Mouse (Mus musculus) thymus, postnatal 36 days (tissue): Measurements from ENCODE around the gene 2010111I01Rik.
"Not testable (repeated sequence)": the region's sequence is repeated elsewhere in the genome, so short reads cannot be mapped to it uniquely, and the experiment has no call there.

Source experiments
- DNase-seq, 2 experiments: peaks; one replicate each; pipeline ENCODE4 v3.0.0; 2022; ENCODE audit warnings: mixed read lengths in 2 of 2

2010111I01Rik gene

DNA sequence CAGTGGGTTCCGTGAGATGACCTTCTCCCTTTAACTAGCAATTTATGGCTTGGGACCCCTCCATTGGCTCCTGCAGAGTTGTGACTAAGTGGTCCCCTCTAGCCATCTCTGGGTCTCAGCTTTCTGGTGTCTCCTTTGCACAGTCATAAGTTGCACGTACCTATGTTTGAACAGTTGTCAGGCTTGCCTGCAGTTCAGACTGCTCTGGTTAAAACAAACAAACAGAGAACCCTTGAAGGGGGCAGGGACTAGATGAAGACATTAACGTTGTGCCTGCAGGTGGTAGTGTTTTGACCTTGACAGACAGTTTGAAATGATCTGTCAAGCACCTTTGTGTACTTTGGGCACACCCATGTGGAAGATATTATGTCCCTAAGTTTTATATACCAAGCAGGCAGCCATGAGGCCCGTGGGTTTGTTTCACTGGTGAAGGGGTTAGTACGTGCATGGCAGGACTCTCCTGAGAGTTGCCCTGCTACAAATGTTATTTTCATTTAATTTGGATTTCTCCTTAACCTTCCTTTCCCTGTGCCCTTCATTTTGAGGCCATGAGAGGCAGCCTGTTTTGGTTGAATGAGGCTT lies 118.0 kb downstream of the 2010111I01Rik start:
- no peak for DNase-seq

DNA sequence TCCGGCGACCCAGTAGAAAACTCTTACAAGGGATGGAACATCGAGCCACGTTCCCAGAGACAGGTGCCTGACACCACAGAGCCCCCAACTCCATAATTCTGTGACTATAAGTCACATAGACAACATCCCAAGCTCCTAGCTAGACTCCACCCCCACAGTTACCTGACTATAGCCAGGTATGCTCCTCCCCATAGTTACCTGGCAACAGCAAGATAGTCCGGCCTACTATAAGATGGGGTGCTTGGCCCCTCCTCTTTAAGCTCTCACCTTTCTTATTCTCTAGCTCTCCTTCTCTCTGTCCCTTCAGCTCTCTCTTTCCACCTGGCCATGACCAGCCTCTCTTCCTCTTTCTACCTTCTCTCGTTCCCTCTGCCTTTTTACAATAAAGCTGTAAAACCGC lies 118.4 kb downstream of the 2010111I01Rik start:
- DNase-seq, result not testable (repeated sequence)

GRCm38 (mm10) chr13:63083663-63084062 lies 119.0 kb downstream of the 2010111I01Rik start:
- DNase-seq, result no peak

DNA sequence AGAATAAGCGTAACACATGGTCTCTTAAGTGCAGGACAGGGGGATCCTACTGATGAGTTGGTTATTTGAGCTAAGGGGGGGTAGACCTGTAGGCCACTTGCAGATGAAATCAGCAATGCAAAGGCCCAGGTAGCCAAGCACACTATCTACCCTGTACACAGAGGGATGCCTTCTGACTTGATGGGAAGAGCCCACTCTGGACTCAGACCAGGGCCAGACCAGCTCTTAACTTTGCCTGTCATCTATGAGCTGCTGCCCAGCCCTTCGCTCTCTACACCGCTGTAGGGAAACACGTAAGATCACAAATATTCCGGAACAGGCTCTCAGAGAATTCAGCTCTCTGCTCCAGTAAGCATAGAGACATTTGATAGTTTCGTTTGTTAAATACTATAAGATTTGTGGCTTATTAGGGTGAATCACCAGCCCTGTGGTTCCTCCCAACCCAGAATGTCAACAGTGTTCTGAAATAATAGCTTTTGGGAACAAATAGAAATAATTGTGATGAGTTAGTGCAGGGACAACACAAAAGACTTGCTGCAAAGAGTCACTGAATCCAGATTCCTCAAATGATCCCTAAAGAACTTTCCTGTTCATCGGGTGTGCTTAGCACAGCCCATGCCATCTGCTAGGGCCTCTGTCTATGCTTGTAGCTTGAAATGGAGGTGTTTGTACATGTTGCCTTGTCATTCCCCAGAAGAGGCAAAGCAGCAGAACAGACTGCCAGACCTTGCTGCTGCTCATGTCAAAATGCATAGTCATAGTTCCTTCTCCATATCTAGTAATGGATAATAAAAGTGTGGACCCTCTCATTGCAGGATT lies 123.4 kb downstream of the 2010111I01Rik start:
- no peak for DNase-seq

DNA sequence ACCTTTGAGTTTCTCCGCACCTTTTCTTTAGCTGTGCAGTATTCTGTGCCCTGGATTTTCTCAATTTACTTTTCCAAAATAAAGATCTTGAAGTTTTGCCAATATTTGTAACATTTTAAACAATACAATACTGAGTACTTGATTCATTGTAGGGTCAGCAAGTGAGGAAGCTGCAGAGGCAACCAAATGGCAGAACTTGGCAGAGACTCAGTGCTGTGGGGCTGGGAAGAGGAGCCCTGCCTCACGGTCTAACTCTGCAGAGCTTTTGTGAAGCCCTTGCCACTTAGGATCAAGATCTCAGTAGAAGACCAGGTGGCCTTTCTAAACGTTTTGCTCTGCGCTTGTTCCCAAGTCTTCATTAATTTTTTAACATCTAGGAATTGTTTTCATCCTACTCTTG lies 124.8 kb downstream of the 2010111I01Rik start:
- no peak for DNase-seq

DNA sequence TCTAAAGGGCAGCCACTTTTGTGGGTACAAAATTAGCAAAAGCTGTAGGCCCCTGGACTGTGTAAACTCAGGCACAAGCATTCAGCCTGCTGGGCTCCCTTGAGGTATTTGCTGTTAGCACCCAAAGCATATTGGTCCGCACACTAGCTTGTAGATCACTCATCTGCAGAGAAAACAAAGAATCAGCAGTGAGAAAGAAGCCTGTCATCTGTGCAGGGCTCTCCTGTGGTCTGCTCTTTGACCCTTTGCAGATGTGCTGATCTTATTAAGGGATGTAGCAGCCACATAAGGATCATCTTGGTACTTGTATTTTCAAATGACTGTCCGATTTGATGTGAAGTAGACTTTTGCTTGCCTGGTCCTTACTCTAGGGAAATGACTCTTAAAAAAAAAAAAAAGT lies 126.6 kb downstream of the 2010111I01Rik start:
- no peak for DNase-seq

DNA sequence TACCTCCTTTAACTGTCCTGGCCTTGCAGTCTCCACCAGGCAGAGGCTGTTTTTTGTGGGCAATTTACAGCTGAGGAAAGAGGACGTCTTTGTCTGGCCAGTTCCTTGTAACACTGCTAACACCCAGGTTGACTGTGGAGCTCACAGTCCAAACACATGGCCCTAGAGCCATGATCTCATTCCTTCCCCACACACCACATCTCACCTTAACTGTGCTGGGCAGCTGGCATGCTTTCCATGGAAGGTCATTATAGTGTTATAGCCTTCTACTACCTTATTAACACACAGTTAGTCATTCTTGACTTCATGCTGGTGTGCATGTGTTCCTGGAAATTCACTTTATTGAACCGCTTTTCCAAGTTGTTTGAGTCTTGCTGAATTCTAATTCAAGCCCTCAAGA lies 127.6 kb downstream of the 2010111I01Rik start:
- no peak for DNase-seq

DNA sequence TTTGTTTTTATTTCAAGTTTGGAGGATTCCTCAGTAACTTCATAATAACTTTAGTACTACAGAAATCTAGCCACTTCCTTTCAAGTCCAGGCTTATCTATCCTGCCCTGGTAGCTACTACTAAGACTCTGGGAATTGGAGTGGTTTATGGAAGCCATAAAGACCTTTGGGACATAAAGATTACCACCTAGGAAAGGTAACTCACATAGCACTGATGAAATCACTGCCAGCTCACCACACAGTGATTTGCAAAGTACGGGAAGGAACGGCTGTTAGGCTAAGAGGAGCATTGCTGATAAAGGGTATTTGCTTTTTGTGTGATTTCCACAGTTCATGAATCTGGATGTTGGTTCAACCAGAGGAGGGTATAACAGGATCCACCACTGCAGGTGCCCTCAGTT lies 128.2 kb downstream of the 2010111I01Rik start:
- no peak for DNase-seq

GRCm38 (mm10) chr13:63093636-63094035 lies 128.9 kb downstream of the 2010111I01Rik start:
- DNase-seq, result no peak

DNA sequence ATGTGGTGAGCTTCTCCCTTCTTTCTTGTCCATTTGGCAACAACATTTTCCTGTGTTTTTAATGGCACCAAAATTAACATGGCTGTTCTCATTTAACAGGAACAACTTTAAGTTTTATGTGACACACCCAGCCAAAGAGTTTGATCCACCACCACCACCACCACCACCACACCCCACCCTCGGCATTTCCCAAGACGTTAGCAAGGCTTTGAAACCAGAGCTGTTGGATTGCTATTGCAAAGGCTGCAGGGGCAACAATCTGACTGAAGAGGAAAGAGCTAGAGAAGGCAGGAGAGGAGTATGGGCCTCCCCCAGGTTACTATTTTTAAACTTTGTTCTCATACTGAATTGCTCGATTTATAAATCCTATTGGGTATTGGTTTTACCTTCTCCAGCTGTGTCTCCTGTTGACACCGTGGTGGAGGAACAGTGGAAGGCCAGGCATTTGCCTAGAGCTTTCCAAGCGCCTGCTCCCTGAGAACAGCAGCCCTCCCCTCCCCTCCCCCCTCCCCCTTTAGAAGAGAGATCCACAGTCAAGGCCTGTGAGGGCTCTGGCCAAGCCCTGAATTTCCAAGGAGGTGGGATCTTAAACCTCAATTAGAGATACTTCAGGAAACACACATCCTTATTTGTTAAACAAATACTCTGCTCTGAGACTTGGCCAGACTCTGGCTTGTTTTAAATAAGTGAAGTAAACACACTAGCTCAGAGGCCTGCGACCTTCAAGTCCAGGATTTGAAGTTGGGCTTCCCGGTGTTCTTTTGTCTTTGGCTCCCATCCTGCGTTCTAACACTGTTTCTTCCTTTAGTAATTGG lies 129.8 kb downstream of the 2010111I01Rik start:
- no peak for DNase-seq

GRCm38 (mm10) chr13:63096764-63097163 lies 132.1 kb downstream of the 2010111I01Rik start:
- DNase-seq, result no peak

DNA sequence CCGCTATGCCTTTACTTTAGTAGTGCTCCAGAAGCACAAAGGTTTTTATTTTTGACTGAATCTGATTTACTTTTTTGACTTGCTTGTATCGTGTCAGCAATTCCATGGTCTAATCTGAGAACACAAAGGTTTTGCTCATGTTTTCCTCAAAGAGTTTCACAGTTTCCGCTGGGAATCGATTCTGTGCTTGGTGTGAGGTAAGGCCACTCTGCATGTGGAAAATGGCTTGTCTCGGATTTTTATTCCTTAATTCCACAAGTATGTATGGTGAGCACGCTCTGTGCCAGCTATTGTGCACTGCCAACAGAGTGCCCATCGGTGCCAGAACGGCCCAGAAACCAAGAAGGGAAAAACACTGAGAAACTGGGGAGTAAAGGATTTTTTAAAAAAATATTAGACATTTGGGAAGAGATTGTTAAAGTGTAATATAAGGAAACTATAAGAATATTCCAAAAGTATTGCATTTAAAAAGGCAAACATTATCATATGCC lies 132.8 kb downstream of the 2010111I01Rik start:
- DNase-seq, result no peak

- no peak for DNase-seq
Measured at GRCm38 (mm10) chr13:63101761-63102160, 137.1 kb downstream of the 2010111I01Rik start.

DNA sequence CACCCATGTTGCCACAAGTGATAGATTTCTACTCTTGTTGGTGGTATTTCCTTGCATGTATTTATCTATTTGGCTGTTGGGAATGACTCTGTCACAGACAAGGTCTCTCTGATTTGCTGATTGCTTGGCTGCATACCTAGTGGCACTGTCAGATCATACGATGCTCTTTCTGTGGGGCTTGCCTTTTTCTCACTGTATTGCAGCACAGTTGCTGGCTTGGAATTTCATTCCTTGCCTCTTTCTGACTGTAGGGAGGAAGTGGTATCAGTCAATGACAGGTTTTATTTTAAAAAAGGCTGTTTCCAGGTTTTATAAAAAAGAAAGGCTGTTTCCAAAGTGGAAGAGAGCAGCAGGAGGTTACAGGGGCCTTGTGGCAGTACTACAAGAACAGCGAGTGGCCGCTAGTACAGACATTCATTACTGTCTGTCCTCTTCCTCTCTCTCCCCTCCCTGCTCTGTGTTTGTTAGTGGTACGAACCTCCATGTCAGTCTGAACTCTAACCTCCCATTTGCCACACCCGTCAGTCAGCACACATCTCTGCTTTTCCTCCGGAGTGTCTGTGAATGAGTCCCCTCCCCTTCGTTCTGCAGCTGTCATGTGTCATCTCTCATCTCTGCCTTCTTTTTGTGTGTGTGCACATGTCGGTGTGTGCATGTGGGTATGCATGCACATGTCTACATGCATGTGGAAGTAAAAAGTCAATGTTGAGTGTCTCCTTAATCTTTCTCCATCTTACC lies 138.3 kb downstream of the 2010111I01Rik start:
- no peak for DNase-seq

GRCm38 (mm10) chr13:63106574-63106973 lies 141.9 kb downstream of the 2010111I01Rik start:
- no peak for DNase-seq

GRCm38 (mm10) chr13:63108601-63109000 lies 143.9 kb downstream of the 2010111I01Rik start:
- DNase-seq, result no peak

GRCm38 (mm10) chr13:63111297-63112042 lies 146.8 kb downstream of the 2010111I01Rik start:
- DNase-seq, result no peak

DNA sequence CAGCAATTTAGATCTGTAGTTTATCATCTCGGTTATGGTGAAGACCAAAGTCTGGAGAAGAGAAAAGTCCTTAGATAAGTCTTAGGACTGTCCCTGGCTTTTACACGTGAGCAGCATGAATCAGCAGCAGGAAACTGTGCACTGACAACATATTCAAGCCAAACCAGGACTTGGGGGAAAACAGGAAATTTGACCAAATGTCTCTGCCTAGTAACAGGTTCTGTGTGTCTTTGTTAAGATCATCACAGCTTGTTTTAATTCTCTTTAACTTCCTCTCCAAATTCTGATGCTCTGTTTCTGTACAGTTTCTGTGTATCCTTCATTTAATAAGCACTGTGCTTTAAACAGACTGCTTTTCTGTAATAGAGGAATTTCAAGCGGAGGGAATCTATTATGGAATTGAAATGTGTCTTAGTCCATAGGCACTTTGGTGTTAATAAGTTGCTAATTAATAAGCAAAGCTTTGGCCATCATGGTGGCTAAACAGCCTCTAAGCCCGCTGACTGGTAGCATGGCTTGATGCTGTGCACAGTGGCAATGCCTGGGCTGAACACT lies 147.4 kb downstream of the 2010111I01Rik start:
- no peak for DNase-seq

DNA sequence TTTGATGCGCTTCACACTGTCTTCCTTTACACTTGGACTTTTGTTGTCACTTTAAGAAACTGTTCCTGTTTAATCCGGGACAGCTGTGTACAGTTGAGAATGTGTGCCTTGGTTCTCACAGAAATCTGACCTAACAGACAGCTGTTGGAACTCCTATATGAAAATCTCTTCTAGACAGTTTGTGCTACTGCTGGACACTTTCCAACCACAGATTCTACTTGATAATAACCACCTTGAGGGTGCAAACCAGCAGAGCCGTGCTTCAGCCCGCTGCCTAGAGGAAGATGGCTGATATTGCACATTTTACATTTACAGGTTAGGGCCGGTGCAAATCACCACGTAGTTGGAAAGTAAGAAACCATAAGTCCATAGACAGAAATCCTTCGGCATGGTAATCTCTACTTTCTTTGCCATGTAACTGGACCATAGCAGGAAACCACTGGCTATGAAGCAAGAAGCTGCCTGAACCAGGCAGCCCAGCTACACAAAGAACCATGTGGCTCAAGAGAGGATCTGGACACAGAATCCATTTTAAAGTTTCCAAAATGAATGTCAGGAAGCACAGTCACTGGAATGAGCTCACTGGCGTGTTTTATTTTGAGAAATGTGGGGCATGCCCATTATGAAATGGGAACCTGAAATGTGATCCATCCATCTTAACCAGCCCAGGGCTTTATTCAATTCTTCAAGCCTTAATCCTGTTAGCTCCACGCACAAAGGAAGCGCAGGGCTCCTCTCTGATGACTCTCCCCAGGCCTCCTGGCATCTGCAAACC lies 148.1 kb downstream of the 2010111I01Rik start:
- no peak for DNase-seq

GRCm38 (mm10) chr13:63113881-63114301 lies 149.2 kb downstream of the 2010111I01Rik start:
- DNase-seq, result no peak
